Mouse (Mus musculus): ENCODE measurements around the gene Avpr1b.

The Avpr1b gene

GRCm38 (mm10) chr1:131598905-131599304 lies at the start of gene Avpr1b:
TSS of gene Avpr1b (plus strand) at chr1:131599239.
- no peak for DNase-seq (ENCODE audit: low spot score in 2 of 2)

- DNase-seq (ENCODE audit: low spot score in 2 of 2) = no peak
These were observed 47.1 kb upstream of the Avpr1b start for GRCm38 (mm10) chr1:131551956-131552355.

- DNase-seq (ENCODE audit: low spot score in 2 of 2) = no peak
These were observed 45.6 kb upstream of the Avpr1b start for GRCm38 (mm10) chr1:131553428-131553827.

- peak; percentile 61 to 83 for DNase-seq (ENCODE audit: low spot score in 2 of 2)
These were observed 43.8 kb upstream of the Avpr1b start for GRCm38 (mm10) chr1:131555042-131555812.

GRCm38 (mm10) chr1:131560500-131560899 lies 38.5 kb upstream of the Avpr1b start:
- no peak for DNase-seq (ENCODE audit: low spot score in 2 of 2)

GRCm38 (mm10) chr1:131562081-131562480 lies 37.0 kb upstream of the Avpr1b start:
- no peak for DNase-seq (ENCODE audit: low spot score in 2 of 2)

- DNase-seq (ENCODE audit: low spot score in 2 of 2) = peak; percentile 40 to 67
These were observed 33.0 kb upstream of the Avpr1b start for GRCm38 (mm10) chr1:131566056-131566455.

GRCm38 (mm10) chr1:131569721-131570120 lies 29.3 kb upstream of the Avpr1b start:
- no peak for DNase-seq (ENCODE audit: low spot score in 2 of 2)

- no peak for DNase-seq (ENCODE audit: low spot score in 2 of 2)
These were observed 28.6 kb upstream of the Avpr1b start for GRCm38 (mm10) chr1:131570391-131570790.

GRCm38 (mm10) chr1:131573721-131574120 lies 25.3 kb upstream of the Avpr1b start:
- DNase-seq (ENCODE audit: low spot score in 2 of 2) = peak; percentile 20 to 83

- no peak for DNase-seq (ENCODE audit: low spot score in 2 of 2)
These were observed 19.9 kb upstream of the Avpr1b start for GRCm38 (mm10) chr1:131578943-131579680.

GRCm38 (mm10) chr1:131580389-131580788 lies 18.6 kb upstream of the Avpr1b start:
- no peak for DNase-seq (ENCODE audit: low spot score in 2 of 2)

- no peak for DNase-seq (ENCODE audit: low spot score in 2 of 2)
These were observed 15.4 kb upstream of the Avpr1b start for GRCm38 (mm10) chr1:131583598-131583997.

- DNase-seq (ENCODE audit: low spot score in 2 of 2) = no peak
These were observed 12.2 kb upstream of the Avpr1b start for GRCm38 (mm10) chr1:131586836-131587235.

GRCm38 (mm10) chr1:131600314-131600713 lies 1.3 kb downstream of the Avpr1b start:
- no peak for DNase-seq (ENCODE audit: low spot score in 2 of 2)

GRCm38 (mm10) chr1:131606719-131607118 lies 7.7 kb downstream of the Avpr1b start:
- DNase-seq (ENCODE audit: low spot score in 2 of 2) = no peak

GRCm38 (mm10) chr1:131612556-131613155 lies 13.6 kb downstream of the Avpr1b start:
- DNase-seq (ENCODE audit: low spot score in 2 of 2) = peak; percentile 48 to 84

- peak; percentile 89 to 97 for DNase-seq (ENCODE audit: low spot score in 2 of 2)
These were observed 14.5 kb downstream of the Avpr1b start for GRCm38 (mm10) chr1:131613361-131614133.

- DNase-seq (ENCODE audit: low spot score in 2 of 2) = no peak
These were observed 15.6 kb downstream of the Avpr1b start for GRCm38 (mm10) chr1:131614641-131615040.

GRCm38 (mm10) chr1:131616131-131616530 lies 17.1 kb downstream of the Avpr1b start:
- no peak for DNase-seq (ENCODE audit: low spot score in 2 of 2)

GRCm38 (mm10) chr1:131616546-131617220 lies 17.6 kb downstream of the Avpr1b start:
- DNase-seq (ENCODE audit: low spot score in 2 of 2) = no peak
